In the genomic region with DNA sequence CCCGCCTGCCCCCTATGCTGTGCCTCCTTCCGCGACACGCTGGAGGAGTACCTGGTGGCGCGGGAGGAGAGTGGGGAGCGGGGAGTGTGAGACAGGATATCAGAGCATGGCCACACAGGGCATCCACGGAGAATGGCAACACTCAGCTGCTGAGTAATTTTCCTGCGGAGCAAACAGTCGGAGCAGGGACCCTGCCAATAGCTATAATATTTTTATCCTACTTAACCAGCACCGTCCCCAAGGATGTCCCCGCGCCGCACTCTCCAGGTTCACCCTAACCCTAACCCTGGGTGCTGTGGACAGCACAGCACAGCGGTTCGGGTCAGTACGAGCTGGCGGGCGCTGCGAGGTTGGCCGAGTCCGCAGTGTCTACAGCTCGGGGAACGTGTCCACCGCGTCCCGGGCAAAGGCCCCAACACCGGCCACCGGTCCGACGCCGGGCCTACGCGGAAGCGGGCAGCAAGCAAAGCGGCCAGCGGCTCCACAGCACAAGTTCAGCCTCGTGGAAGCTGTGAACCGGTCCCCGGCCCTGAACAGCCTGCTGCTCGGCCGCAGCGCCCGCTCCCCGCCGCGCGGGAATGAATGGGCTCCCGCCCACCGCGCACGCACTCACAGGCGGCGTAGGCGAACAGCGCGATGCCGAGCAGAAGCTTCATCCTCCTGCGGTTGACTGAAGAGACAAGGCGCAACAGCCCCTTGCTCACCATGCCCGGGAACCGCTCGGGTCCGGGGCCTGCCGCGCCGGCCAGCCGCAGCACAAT, we compare ENCODE assay signal across 8 mouse cellular contexts. TPM values are rescaled to one million over a fixed set of nuclear protein-coding genes. Genes with fewer than 3 reads are reported as not detected.
DNase-seq lines count a peak whose midpoint lies in the region; ATAC-seq lines count a peak whose summit lies in the region.

No protein-coding gene starts in this region.

- H3K9ac ChIP-seq in heart, embryonic 16.5 days (ENCODE audit: low read length): peak overlapping the region; percentile 91
- H3K9ac ChIP-seq in limb, embryonic 11.5 days (ENCODE audit: low read length): peak overlapping the region; percentile 83
- H3K9ac ChIP-seq in stomach, embryonic 15.5 days: peak overlapping the region; percentile 81

- peak overlapping the region; percentile 99 for H3K4me2 ChIP-seq in heart, embryonic 16.5 days (ENCODE audit: low read depth, low read length)
- H3K4me2 ChIP-seq in limb, embryonic 11.5 days (ENCODE audit: low read depth, severe bottlenecking): peak overlapping the region; percentile 77
- peak overlapping the region; percentile 92 for H3K4me2 ChIP-seq in stomach, embryonic 15.5 days

- DNase-seq in adrenal gland, postnatal 14 days: peak; percentile 44
- DNase-seq in adrenal gland, adult 2 months: no peak
- peak; percentile 70 for DNase-seq in CD4-positive, CD25-positive, alpha-beta regulatory T cell, adult 2 months (ENCODE audit: low read depth, low spot score)
- DNase-seq in embryo, embryonic 11.5 days (ENCODE audit: low read depth, low spot score): peak; percentile 9
- DNase-seq in limb, embryonic 11.5 days (ENCODE audit: low spot score): no peak
- no peak for DNase-seq in midbrain, embryonic 10.5 days (ENCODE audit: low spot score)

- peak overlapping the region; percentile 97 for H3K4me3 ChIP-seq in heart, embryonic 16.5 days (ENCODE audit: low read length)
- H3K4me3 ChIP-seq in limb, embryonic 11.5 days (ENCODE audit: low read depth, low read length): peak overlapping the region; percentile 80
- peak overlapping the region; percentile 82 for H3K4me3 ChIP-seq in midbrain, embryonic 10.5 days
- peak overlapping the region; percentile 90 for H3K4me3 ChIP-seq in stomach, embryonic 15.5 days (replicated peaks)

- no peaks in the 10 kb centered on the region for H3K27me3 ChIP-seq in heart, embryonic 16.5 days (ENCODE audit: control insufficient read depth, insufficient read depth, low read length)
- no peaks in the 10 kb centered on the region for H3K27me3 ChIP-seq in limb, embryonic 11.5 days (ENCODE audit: control insufficient read depth, insufficient read depth, low read length)
- H3K27me3 ChIP-seq in midbrain, embryonic 10.5 days (ENCODE audit: low read depth, poor library complexity, severe bottlenecking): no peaks in the 10 kb centered on the region
- no peaks in the 10 kb centered on the region for H3K27me3 ChIP-seq in stomach, embryonic 15.5 days (replicated peaks)

- H3K9me3 ChIP-seq in heart, embryonic 16.5 days (replicated peaks; ENCODE audit: control insufficient read depth, low read length): no peaks in the 10 kb centered on the region
- no peaks in the 10 kb centered on the region for H3K9me3 ChIP-seq in limb, embryonic 11.5 days (ENCODE audit: control insufficient read depth, low read length)
- H3K9me3 ChIP-seq in midbrain, embryonic 10.5 days (replicated peaks): no peaks in the 10 kb centered on the region
- no peaks in the 10 kb centered on the region for H3K9me3 ChIP-seq in stomach, embryonic 15.5 days

- peak; percentile 56 for ATAC-seq in heart, embryonic 16.5 days (replicated peaks; ENCODE audit: extremely low read depth, insufficient read depth, low FRiP score)
- peak; percentile 77 for ATAC-seq in limb, embryonic 11.5 days (ENCODE audit: insufficient number of reproducible peaks, low FRiP score, low TSS enrichment, low read depth)
- peak; percentile 61 for ATAC-seq in stomach, embryonic 15.5 days (ENCODE audit: insufficient read depth, low FRiP score, low read depth)

- peaks cover 10% of the 10 kb centered on the region for H3K4me1 ChIP-seq in heart, embryonic 16.5 days (ENCODE audit: control insufficient read depth, insufficient read depth, low read length)
- peaks cover 5% of the 10 kb centered on the region; the same call in 1 of the 2 replicates for H3K4me1 ChIP-seq in limb, embryonic 11.5 days (ENCODE audit: control insufficient read depth, insufficient read depth, low read length)
- H3K4me1 ChIP-seq in midbrain, embryonic 10.5 days: peaks cover 27% of the 10 kb centered on the region
- H3K4me1 ChIP-seq in stomach, embryonic 15.5 days: 0 out of 2 replicates have a peak, but pooled peaks cover 7% of the 10 kb centered on the region

- peak overlapping the region; percentile 82 for H3K27ac ChIP-seq in heart, embryonic 16.5 days (ENCODE audit: low read length)
- peak overlapping the region; percentile 89 for H3K27ac ChIP-seq in limb, embryonic 11.5 days (replicated peaks; ENCODE audit: low read depth, low read length)
- peak overlapping the region; percentile 95 for H3K27ac ChIP-seq in midbrain, embryonic 10.5 days (replicated peaks)
- H3K27ac ChIP-seq in stomach, embryonic 15.5 days: peak overlapping the region; percentile 92

- H3K36me3 ChIP-seq in heart, embryonic 16.5 days (ENCODE audit: control insufficient read depth, insufficient read depth): no peaks in the 10 kb centered on the region
- H3K36me3 ChIP-seq in limb, embryonic 11.5 days (ENCODE audit: control insufficient read depth, insufficient read depth, low read length): no peaks in the 10 kb centered on the region
- H3K36me3 ChIP-seq in midbrain, embryonic 10.5 days: 0 out of 2 replicates have a peak, but pooled peaks cover 2% of the 10 kb centered on the region
- no peaks in the 10 kb centered on the region for H3K36me3 ChIP-seq in stomach, embryonic 15.5 days

- under 1% methylated on average over 68 of the region's 68 CpGs for WGBS in heart, embryonic 16.5 days
- under 1% methylated on average over 68 of the region's 68 CpGs for WGBS in limb, embryonic 11.5 days
- under 1% methylated on average over 66 of the region's 68 CpGs for whole genome bisulfite sequencing in midbrain, embryonic 10.5 days
- under 1% methylated on average over 68 of the region's 68 CpGs for WGBS in stomach, embryonic 15.5 days

RNA-seq across cellular contexts. Expression of a gene that starts 0.4 kb away (rescaled TPM):
- 34.4 and 36.4 TPM in 2 replicates for total RNA-seq in adrenal gland, postnatal 14 days (2021)
- total RNA-seq in adrenal gland, adult 2 months (2021): 10 to 100 TPM; 48.4 to 65.3 TPM
- 18.1 and 27.4 TPM in 2 replicates for polyA plus RNA-seq in adrenal gland, adult 2 months (2012; rRNA removed)
- polyA plus RNA-seq in heart, embryonic 16.5 days (2015; fragmentation: Nextera tagmentation; extraction: Ambion mirVana): 10.5 and 11.0 TPM in 2 replicates
- polyA plus RNA-seq in limb, embryonic 11.5 days (2014; fragmentation: Nextera tagmentation; extraction: Ambion mirVana): 24.5 and 25.2 TPM in 2 replicates
- 17.9 and 20.2 TPM in 2 replicates for polyA plus RNA-seq in midbrain, embryonic 10.5 days (2016; fragmentation: Nextera tagmentation; extraction: Ambion mirVana)
- 21.9 and 22.3 TPM in 2 replicates for polyA plus RNA-seq in stomach, embryonic 15.5 days (2015; fragmentation: Nextera tagmentation; extraction: Ambion mirVana)

Comparison
In these comparisons a context has a peak if more than half of its experiments do, and no peak if none do; other contexts are left out.
1. DNase-seq: peak in adrenal gland, postnatal 14 days (single experiment), CD4-positive, CD25-positive, alpha-beta regulatory T cell, adult 2 months (single experiment) and embryo, embryonic 11.5 days (single experiment); none in adrenal gland, adult 2 months (single experiment), limb, embryonic 11.5 days (single experiment) and midbrain, embryonic 10.5 days (single experiment).
2. Peak in every context shown above with its lines, with median percentiles within 50 percentile points of each other: ATAC-seq, H3K27ac ChIP-seq, H3K4me2 ChIP-seq, H3K4me3 ChIP-seq and H3K9ac ChIP-seq.